Mouse (Mus musculus): ENCODE results near the gene Cd79b. TPM values are rescaled to one million over a fixed set of nuclear protein-coding genes. Genes with fewer than 3 reads are reported as not detected.
"Not testable (repeated sequence)": the region's sequence is repeated elsewhere in the genome, so short reads cannot be mapped to it uniquely, and the experiment has no call there.

Gene Cd79b
- 0.50 and 0.86 TPM in 2 replicates for polyA plus RNA-seq (2012; rRNA removed)

GRCm38 (mm10) chr11:106314333-106314812 lies at the start of gene Cd79b:
Gene Cd79b, minus strand, starts transcription at chr11:106314762.
- no peak for DNase-seq (ENCODE audit: extremely low spot score in 1 of 2, low spot score in 1 of 2)

GRCm38 (mm10) chr11:106359350-106359749 lies 44.8 kb upstream of the Cd79b start:
- no peak for DNase-seq (ENCODE audit: extremely low spot score in 1 of 2, low spot score in 1 of 2)

- no peak for DNase-seq (ENCODE audit: extremely low spot score in 1 of 2, low spot score in 1 of 2)
These were observed 41.0 kb upstream of the Cd79b start for GRCm38 (mm10) chr11:106355382-106356128.

- DNase-seq (ENCODE audit: extremely low spot score in 1 of 2, low spot score in 1 of 2): no peak
These were observed 39.6 kb upstream of the Cd79b start for GRCm38 (mm10) chr11:106354181-106354580.

GRCm38 (mm10) chr11:106353188-106353587 lies 38.6 kb upstream of the Cd79b start, which contains the start of gene Scn4a:
Gene Scn4a, minus strand, starts transcription at chr11:106353288.
- no peak for DNase-seq (ENCODE audit: extremely low spot score in 1 of 2, low spot score in 1 of 2)

GRCm38 (mm10) chr11:106351941-106352340 lies 37.4 kb upstream of the Cd79b start:
- no peak for DNase-seq (ENCODE audit: extremely low spot score in 1 of 2, low spot score in 1 of 2)

GRCm38 (mm10) chr11:106351253-106351652 lies 36.7 kb upstream of the Cd79b start:
- DNase-seq (ENCODE audit: extremely low spot score in 1 of 2, low spot score in 1 of 2): no peak

GRCm38 (mm10) chr11:106350853-106351252 lies 36.3 kb upstream of the Cd79b start:
- no peak for DNase-seq (ENCODE audit: extremely low spot score in 1 of 2, low spot score in 1 of 2)

- DNase-seq (ENCODE audit: extremely low spot score in 1 of 2, low spot score in 1 of 2): no peak
These were observed 35.2 kb upstream of the Cd79b start for GRCm38 (mm10) chr11:106349772-106350171.

GRCm38 (mm10) chr11:106344910-106345309 lies 30.3 kb upstream of the Cd79b start:
- DNase-seq (ENCODE audit: extremely low spot score in 1 of 2, low spot score in 1 of 2): no peak

GRCm38 (mm10) chr11:106340990-106341520 lies 26.5 kb upstream of the Cd79b start:
- no peak for DNase-seq (ENCODE audit: extremely low spot score in 1 of 2, low spot score in 1 of 2)

GRCm38 (mm10) chr11:106339323-106339722 lies 24.8 kb upstream of the Cd79b start:
- DNase-seq (ENCODE audit: extremely low spot score in 1 of 2, low spot score in 1 of 2): not testable (repeated sequence)

GRCm38 (mm10) chr11:106338870-106339269 lies 24.3 kb upstream of the Cd79b start:
- DNase-seq (ENCODE audit: extremely low spot score in 1 of 2, low spot score in 1 of 2): no peak

GRCm38 (mm10) chr11:106338029-106338428 lies 23.5 kb upstream of the Cd79b start:
- no peak for DNase-seq (ENCODE audit: extremely low spot score in 1 of 2, low spot score in 1 of 2)

GRCm38 (mm10) chr11:106334066-106334465 lies 19.5 kb upstream of the Cd79b start:
- DNase-seq (ENCODE audit: extremely low spot score in 1 of 2, low spot score in 1 of 2): no peak

GRCm38 (mm10) chr11:106332458-106332857 lies 17.9 kb upstream of the Cd79b start:
- no peak for DNase-seq (ENCODE audit: extremely low spot score in 1 of 2, low spot score in 1 of 2)

- peak; percentile 5 to 58 for DNase-seq (ENCODE audit: extremely low spot score in 1 of 2, low spot score in 1 of 2)
These were observed 15.1 kb upstream of the Cd79b start for GRCm38 (mm10) chr11:106329682-106330081.

GRCm38 (mm10) chr11:106329128-106329527 lies 14.6 kb upstream of the Cd79b start:
- DNase-seq (ENCODE audit: extremely low spot score in 1 of 2, low spot score in 1 of 2): no peak

- no peak for DNase-seq (ENCODE audit: extremely low spot score in 1 of 2, low spot score in 1 of 2)
These were observed 14.0 kb upstream of the Cd79b start for GRCm38 (mm10) chr11:106328521-106328920.

- no peak for DNase-seq (ENCODE audit: extremely low spot score in 1 of 2, low spot score in 1 of 2)
These were observed 11.9 kb upstream of the Cd79b start for GRCm38 (mm10) chr11:106326475-106326874.

GRCm38 (mm10) chr11:106325566-106326206 lies 11.1 kb upstream of the Cd79b start:
- DNase-seq (ENCODE audit: extremely low spot score in 1 of 2, low spot score in 1 of 2): peak in 1 of 2 experiments; percentile 83

Data from frontal cortex, adult 2 months (tissue).